Mouse (Mus musculus): Measurements from ENCODE around the gene Upk2. TPM values are rescaled to one million over a fixed set of nuclear protein-coding genes. Genes with fewer than 3 reads are reported as not detected.

The Upk2 gene
- polyA plus RNA-seq, 1 experiment = 4.4 TPM

- peak overlapping the region; percentile 80 for H3K4me3 ChIP-seq (replicated peaks; ENCODE audit: extremely low read depth, low read depth, low read length)
- H3K4me1 ChIP-seq (ENCODE audit: control insufficient read depth, insufficient read depth, low read length) = peaks cover 32% of the 10 kb centered on the region
- under 1% methylated on average over 38 of the region's 39 CpGs for WGBS
- peak; percentile 61 for DNase-seq
- no peak for TF ChIP-seq CTCF (IDR thresholded peaks at IDR 0.05; ENCODE audit: insufficient read depth, low read length)
- no peak for TF ChIP-seq POLR2A (IDR thresholded peaks at IDR 0.05; ENCODE audit: borderline replicate concordance, extremely low read depth, low read depth, low read length)
Observed at GRCm38 (mm10) chr9:44483041-44483509, 28.3 kb upstream of the Upk2 start.

- peak; percentile 92 for DNase-seq
Observed at GRCm38 (mm10) chr9:44482552-44482951, 27.8 kb upstream of the Upk2 start, which contains the start of gene Bcl9l. TSS of gene Bcl9l (plus strand) at chr9:44482825.

DNA sequence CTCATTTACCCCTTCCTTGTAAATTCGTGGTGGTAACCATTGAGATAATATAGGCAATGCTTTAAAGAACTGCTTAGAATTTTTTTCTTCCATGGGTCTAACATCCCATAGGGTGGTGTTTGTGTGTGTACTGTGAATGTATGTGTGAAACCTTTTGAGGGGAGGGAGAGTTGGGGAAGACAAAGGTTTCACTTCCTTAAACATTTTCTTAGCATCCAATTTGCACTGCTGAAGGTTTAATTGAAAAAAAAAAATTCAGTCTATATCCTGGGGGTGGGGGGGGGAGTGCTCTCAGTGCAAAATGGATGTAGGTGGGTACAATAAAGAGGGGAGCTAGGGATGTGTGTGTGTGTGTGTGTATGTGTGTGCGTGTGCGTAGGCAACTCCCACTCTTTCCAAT is 27.3 kb upstream of the Upk2 start:
- DNase-seq = no peak
- H3K4me3 ChIP-seq (replicated peaks; ENCODE audit: extremely low read depth, low read depth, low read length) = peak overlapping the region; percentile 80
- 22% methylated on average over 3 of the region's 3 CpGs for WGBS
- TF ChIP-seq POLR2A (IDR thresholded peaks at IDR 0.05; ENCODE audit: borderline replicate concordance, extremely low read depth, low read depth, low read length) (no peak), CTCF (IDR thresholded peaks at IDR 0.05; ENCODE audit: insufficient read depth, low read length) (peak; percentile 6; the same call in 1 of the 2 replicates)
- peaks cover 24% of the 10 kb centered on the region for H3K4me1 ChIP-seq (ENCODE audit: control insufficient read depth, insufficient read depth, low read length)

More at GRCm38 (mm10) chr9:44482552-44482951, 27.8 kb upstream of the Upk2 start, which contains the start of gene Bcl9l:
- WGBS = under 1% methylated on average over 31 of the region's 31 CpGs
- Histone ChIP-seq H3K4me1 (ENCODE audit: control insufficient read depth, insufficient read depth, low read length) (peaks cover 27% of the 10 kb centered on the region), H3K4me3 (replicated peaks; ENCODE audit: extremely low read depth, low read depth, low read length) (peak within 1 kb of the TSS; percentile 80)
- TF ChIP-seq CTCF (IDR thresholded peaks at IDR 0.05; ENCODE audit: insufficient read depth, low read length) (0 out of 2 replicates have a peak, but pooled peaks have one; percentile 20), POLR2A (IDR thresholded peaks at IDR 0.05; ENCODE audit: borderline replicate concordance, extremely low read depth, low read depth, low read length) (peak; percentile 91)

DNA sequence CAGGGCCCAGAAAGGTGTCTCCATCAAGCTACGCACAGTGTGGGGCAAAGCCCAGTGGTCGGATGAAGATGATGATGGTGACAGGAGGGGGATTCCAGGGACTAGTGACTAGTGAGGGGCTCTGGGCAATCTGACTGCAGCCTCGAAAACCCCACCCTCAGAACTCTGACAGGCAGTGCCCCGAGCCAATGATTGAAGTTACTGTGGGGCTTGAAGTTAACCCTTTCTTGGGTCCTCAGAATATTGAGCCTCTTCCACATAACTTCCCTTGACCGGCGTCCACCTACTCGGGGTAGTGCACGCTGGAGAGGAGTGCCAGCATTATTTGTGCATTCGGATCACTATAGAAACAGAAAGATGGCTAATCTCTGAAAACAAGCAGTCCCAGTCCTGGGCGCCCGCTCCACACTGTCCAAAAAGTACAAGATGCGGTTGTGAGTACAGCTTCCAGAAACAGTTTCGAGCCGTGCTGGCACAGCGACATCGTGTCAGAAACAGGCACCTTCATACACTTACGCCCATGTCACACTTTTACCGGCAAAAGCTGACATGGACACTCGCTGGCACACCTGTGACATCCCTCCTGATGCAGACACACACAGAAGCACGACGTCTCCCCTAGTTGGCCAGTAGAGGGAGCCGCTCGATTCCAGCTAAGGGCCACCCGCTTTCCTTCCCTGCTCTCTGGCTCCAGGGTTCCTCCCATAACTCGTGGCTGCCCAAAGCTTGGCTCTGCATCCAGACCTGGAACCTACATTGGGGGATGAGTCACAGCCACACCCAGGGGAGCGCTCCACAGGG is 25.1 kb upstream of the Upk2 start:
- DNase-seq = peak; percentile 91
- TF ChIP-seq CTCF (IDR thresholded peaks at IDR 0.05; ENCODE audit: insufficient read depth, low read length) (peak; percentile 92), POLR2A (IDR thresholded peaks at IDR 0.05; ENCODE audit: borderline replicate concordance, extremely low read depth, low read depth, low read length) (peak; percentile 40; the same call in 1 of the 2 replicates)

GRCm38 (mm10) chr9:44478959-44479605 is 24.3 kb upstream of the Upk2 start:
- 1% methylated on average over 29 of the region's 29 CpGs for WGBS
- H3K4me3 ChIP-seq (replicated peaks; ENCODE audit: extremely low read depth, low read depth, low read length) = peak overlapping the region; percentile 94
- DNase-seq = peak; percentile 84
- TF ChIP-seq CTCF (IDR thresholded peaks at IDR 0.05; ENCODE audit: insufficient read depth, low read length) = no peak
- peak; percentile 34; the same call in 1 of the 2 replicates for TF ChIP-seq POLR2A (IDR thresholded peaks at IDR 0.05; ENCODE audit: borderline replicate concordance, extremely low read depth, low read depth, low read length)
- peaks cover 4% of the 10 kb centered on the region; the same call in 1 of the 2 replicates for H3K4me1 ChIP-seq (ENCODE audit: control insufficient read depth, insufficient read depth, low read length)

More for the DNA sequence above, 25.1 kb upstream of the Upk2 start:
- Histone ChIP-seq H3K4me3 (replicated peaks; ENCODE audit: extremely low read depth, low read depth, low read length) (peak overlapping the region; percentile 94), H3K4me1 (ENCODE audit: control insufficient read depth, insufficient read depth, low read length) (peaks cover 8% of the 10 kb centered on the region)
- WGBS = under 1% methylated on average over 26 of the region's 26 CpGs

DNA sequence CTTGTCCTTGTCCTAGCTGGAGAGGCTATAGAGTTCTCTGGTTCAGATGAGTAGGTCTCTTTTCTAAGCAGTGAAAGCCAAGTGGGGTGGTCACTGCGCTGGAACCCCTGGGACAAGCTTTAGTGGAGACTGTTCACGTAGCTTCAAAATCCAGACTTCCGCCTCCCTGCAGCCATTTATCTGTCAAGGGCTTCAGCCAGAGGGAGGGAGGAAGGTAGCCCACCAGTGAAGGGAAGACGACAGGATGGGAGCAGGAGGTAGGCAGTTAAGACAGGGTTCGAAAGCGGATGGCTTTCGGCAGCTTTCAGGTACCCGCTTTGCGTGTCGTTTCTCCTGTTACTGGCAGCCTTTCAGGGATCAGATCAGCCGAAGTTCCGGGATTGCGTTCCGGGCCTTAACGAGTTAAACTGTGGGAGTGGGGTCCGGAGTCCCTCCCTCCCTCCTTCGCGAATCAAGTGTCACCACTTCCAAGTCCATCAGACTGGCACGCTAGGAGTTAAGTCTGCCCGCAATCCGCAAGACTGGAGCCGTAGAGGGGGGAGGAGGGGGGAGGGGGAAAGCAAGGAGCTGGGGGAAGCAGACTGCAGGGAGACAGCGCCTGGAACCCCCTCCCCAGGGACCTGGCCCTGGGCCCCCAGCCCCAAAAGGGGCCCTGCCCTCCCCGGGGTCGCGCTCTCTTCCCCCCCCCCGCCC is 23.6 kb upstream of the Upk2 start:
- peaks cover 4% of the 10 kb centered on the region; the same call in 1 of the 2 replicates for H3K4me1 ChIP-seq (ENCODE audit: control insufficient read depth, insufficient read depth, low read length)
- WGBS = under 1% methylated on average over 21 of the region's 27 CpGs
- peak overlapping the region; percentile 94 for H3K4me3 ChIP-seq (replicated peaks; ENCODE audit: extremely low read depth, low read depth, low read length)
- TF ChIP-seq CTCF (IDR thresholded peaks at IDR 0.05; ENCODE audit: insufficient read depth, low read length) = no peak
- peak; percentile 9; the same call in 1 of the 2 replicates for TF ChIP-seq POLR2A (IDR thresholded peaks at IDR 0.05; ENCODE audit: borderline replicate concordance, extremely low read depth, low read depth, low read length)
- DNase-seq = peak; percentile 80

- TF ChIP-seq POLR2A (IDR thresholded peaks at IDR 0.05; ENCODE audit: borderline replicate concordance, extremely low read depth, low read depth, low read length) (no peak), CTCF (IDR thresholded peaks at IDR 0.05; ENCODE audit: insufficient read depth, low read length) (peak; percentile 57; the same call in 1 of the 2 replicates)
- H3K4me1 ChIP-seq (ENCODE audit: control insufficient read depth, insufficient read depth, low read length) = peaks cover 4% of the 10 kb centered on the region; the same call in 1 of the 2 replicates
- H3K4me3 ChIP-seq (replicated peaks; ENCODE audit: extremely low read depth, low read depth, low read length) = peak overlapping the region; percentile 94
- peak; percentile 70 for DNase-seq
- 10% methylated on average over 24 of the region's 24 CpGs for WGBS
Observed at GRCm38 (mm10) chr9:44477339-44478228, 22.8 kb upstream of the Upk2 start.

DNA sequence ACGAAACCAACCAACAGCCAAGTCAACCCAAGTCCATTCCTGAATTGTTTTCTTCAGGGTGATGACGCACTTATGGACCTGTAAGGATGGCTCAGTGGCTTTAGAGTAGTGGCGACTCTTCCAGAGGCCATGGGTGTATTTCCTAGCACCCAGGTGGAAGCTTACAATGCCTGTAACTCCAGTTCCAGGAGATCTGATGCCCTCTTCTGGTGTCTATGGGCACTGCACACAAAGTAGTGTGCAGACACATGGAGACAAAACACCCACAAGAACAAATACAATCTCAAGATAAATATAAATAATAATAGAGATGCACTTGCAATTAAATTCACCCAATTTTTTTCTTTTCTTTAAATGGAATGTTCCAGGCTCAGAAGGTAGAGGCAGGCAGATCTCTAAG is 21.2 kb upstream of the Upk2 start:
- WGBS = 98% methylated on average over 3 of the region's 3 CpGs
- no peak for DNase-seq

More for the DNA sequence above, 21.2 kb upstream of the Upk2 start:
- TF ChIP-seq POLR2A (IDR thresholded peaks at IDR 0.05; ENCODE audit: borderline replicate concordance, extremely low read depth, low read depth, low read length) = no peak
- TF ChIP-seq CTCF (IDR thresholded peaks at IDR 0.05; ENCODE audit: insufficient read depth, low read length) = no peak; the same call in 1 of the 2 replicates
- Histone ChIP-seq H3K4me1 (ENCODE audit: control insufficient read depth, insufficient read depth, low read length) (peaks cover 4% of the 10 kb centered on the region; the same call in 1 of the 2 replicates), H3K4me3 (replicated peaks; ENCODE audit: extremely low read depth, low read depth, low read length) (no peak overlapping the region)

Measured in lung, adult 2 months (tissue).